ENCODE assay signal across 27 mouse cellular contexts in the genomic region with DNA sequence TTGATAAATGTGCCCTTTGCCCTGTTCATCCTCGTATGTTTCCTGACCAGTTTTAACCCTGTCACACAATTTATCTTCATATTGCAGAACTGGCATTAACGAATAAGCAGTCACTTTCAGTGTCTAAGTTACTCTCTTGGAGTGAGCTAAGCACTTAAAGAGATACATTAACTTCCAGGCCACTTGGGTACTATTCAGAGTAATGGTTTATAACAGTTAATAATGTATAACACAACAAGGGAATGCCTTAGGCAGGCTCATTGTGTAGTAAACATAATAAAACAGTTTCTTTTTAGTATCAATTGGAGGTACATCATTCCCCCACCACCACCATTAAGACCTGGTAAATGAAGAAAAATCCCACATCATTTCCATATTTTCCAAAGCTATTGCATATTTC.
DNase-seq lines count a peak whose midpoint lies in the region; ATAC-seq lines count a peak whose summit lies in the region.
"Had no signal": no experiment of that assay in that cellular context is flagged by ENCODE, and none has a peak within 500 bp of the region (broad histone marks: within the 10 kb centered on the region; RNA-seq: fewer than 3 reads in every experiment).

No protein-coding gene starts in this region.

- no peaks in the 10 kb centered on the region for H3K9me3 ChIP-seq in hindbrain, embryonic 13.5 days
- H3K9me3 ChIP-seq in hindbrain, embryonic 12.5 days (replicated peaks), result no peaks in the 10 kb centered on the region
- no peaks in the 10 kb centered on the region for H3K9me3 ChIP-seq in neural tube, embryonic 12.5 days
- H3K9me3 ChIP-seq in neural tube, embryonic 14.5 days (ENCODE audit: control insufficient read depth, low read length), result no peaks in the 10 kb centered on the region
- H3K9me3 ChIP-seq: embryonic facial prominence, embryonic 10.5 days; embryonic facial prominence, embryonic 13.5 days; forebrain, embryonic 12.5 days; forebrain, embryonic 15.5 days; G1E had no signal

- H3K36me3 ChIP-seq in hindbrain, embryonic 13.5 days, result no peaks in the 10 kb centered on the region
- no peaks in the 10 kb centered on the region for H3K36me3 ChIP-seq in hindbrain, embryonic 12.5 days
- no peaks in the 10 kb centered on the region for H3K36me3 ChIP-seq in neural tube, embryonic 12.5 days
- no peaks in the 10 kb centered on the region for H3K36me3 ChIP-seq in neural tube, embryonic 14.5 days (ENCODE audit: control insufficient read depth, insufficient read depth, low read length)
- H3K36me3 ChIP-seq: embryonic facial prominence, embryonic 10.5 days; embryonic facial prominence, embryonic 13.5 days; forebrain, embryonic 12.5 days; forebrain, embryonic 15.5 days; G1E had no signal

- no peak overlapping the region for H3K27ac ChIP-seq in hindbrain, embryonic 13.5 days
- no peak overlapping the region for H3K27ac ChIP-seq in hindbrain, embryonic 12.5 days
- no peak overlapping the region for H3K27ac ChIP-seq in neural tube, embryonic 12.5 days
- no peak overlapping the region for H3K27ac ChIP-seq in neural tube, embryonic 14.5 days (ENCODE audit: low read depth, low read length)
- H3K27ac ChIP-seq: embryonic facial prominence, embryonic 10.5 days; embryonic facial prominence, embryonic 13.5 days; forebrain, embryonic 12.5 days; forebrain, embryonic 15.5 days had no signal

- H3K4me3 ChIP-seq in hindbrain, embryonic 13.5 days, result no peak overlapping the region
- H3K4me3 ChIP-seq in hindbrain, embryonic 12.5 days, result no peak overlapping the region
- H3K4me3 ChIP-seq in neural tube, embryonic 12.5 days, result no peak overlapping the region
- no peak overlapping the region for H3K4me3 ChIP-seq in neural tube, embryonic 14.5 days (ENCODE audit: low read depth, low read length)
- H3K4me3 ChIP-seq: embryonic facial prominence, embryonic 10.5 days; embryonic facial prominence, embryonic 13.5 days; erythroblast, embryonic 14.5 days; forebrain, embryonic 12.5 days; forebrain, embryonic 15.5 days had no signal

- 0 out of 2 replicates have a peak, but pooled peaks have one; percentile 24 for ATAC-seq in hindbrain, embryonic 13.5 days (ENCODE audit: low FRiP score)
- ATAC-seq in hindbrain, embryonic 12.5 days (ENCODE audit: low FRiP score), result no peak
- ATAC-seq in neural tube, embryonic 12.5 days (ENCODE audit: low FRiP score, low read depth), result peak; percentile 48; the same call in 1 of the 2 replicates
- ATAC-seq in neural tube, embryonic 14.5 days (ENCODE audit: low read depth), result peak; percentile 90; the same call in 1 of the 2 replicates
- ATAC-seq: forebrain, embryonic 15.5 days; intestine, postnatal 0 days; Patski had no signal

- H3K4me2 ChIP-seq in hindbrain, embryonic 13.5 days, result no peak overlapping the region
- H3K4me2 ChIP-seq in hindbrain, embryonic 12.5 days (replicated peaks), result no peak overlapping the region
- H3K4me2 ChIP-seq in neural tube, embryonic 12.5 days (replicated peaks), result no peak overlapping the region
- no peak overlapping the region for H3K4me2 ChIP-seq in neural tube, embryonic 14.5 days (ENCODE audit: low read depth, low read length)
- H3K4me2 ChIP-seq: embryonic facial prominence, embryonic 13.5 days; forebrain, embryonic 12.5 days; forebrain, embryonic 15.5 days; heart, embryonic 11.5 days had no signal

- WGBS in hindbrain, embryonic 13.5 days, result 62% methylated on average over 2 of the region's 2 CpGs
- WGBS in hindbrain, embryonic 12.5 days, result 69% methylated on average over 2 of the region's 2 CpGs
- WGBS in neural tube, embryonic 12.5 days, result 76% methylated on average over 2 of the region's 2 CpGs
- 39% methylated on average over 2 of the region's 2 CpGs for WGBS in neural tube, embryonic 14.5 days

- no peak overlapping the region for H3K9ac ChIP-seq in hindbrain, embryonic 13.5 days
- H3K9ac ChIP-seq in hindbrain, embryonic 12.5 days, result no peak overlapping the region
- no peak overlapping the region for H3K9ac ChIP-seq in neural tube, embryonic 12.5 days
- no peak overlapping the region for H3K9ac ChIP-seq in neural tube, embryonic 14.5 days (replicated peaks; ENCODE audit: low read depth, low read length)
- H3K9ac ChIP-seq: embryonic facial prominence, embryonic 13.5 days; forebrain, embryonic 12.5 days; forebrain, embryonic 15.5 days had no signal

- no peak for DNase-seq in neural tube, embryonic 10.5 days (ENCODE audit: extremely low spot score, low spot score)
- DNase-seq in frontal cortex, postnatal 25 days (ENCODE audit: low spot score in 2 of 2), result no peak
- no peak for DNase-seq in layer of hippocampus, adult 18-20 months (ENCODE audit: low spot score in 2 of 2)
- DNase-seq: adrenal gland, adult 2 months; adrenal gland, postnatal 14 days; B cell, adult 2 months; cerebellum, adult 11 months; cerebellum, adult 2 months; cerebellum, adult 9-11 months; cerebellum, postnatal 36 days; embryo, embryonic 11 days; gastrocnemius, postnatal 10 days; gastrocnemius, postnatal 36 days had no signal

- no peaks in the 10 kb centered on the region for H3K4me1 ChIP-seq in hindbrain, embryonic 13.5 days (replicated peaks)
- H3K4me1 ChIP-seq in hindbrain, embryonic 12.5 days, result no peaks in the 10 kb centered on the region
- H3K4me1 ChIP-seq in neural tube, embryonic 12.5 days, result no peaks in the 10 kb centered on the region
- H3K4me1 ChIP-seq in neural tube, embryonic 14.5 days (ENCODE audit: control insufficient read depth, insufficient read depth, low read length), result no peaks in the 10 kb centered on the region
- H3K4me1 ChIP-seq: embryonic facial prominence, embryonic 10.5 days; embryonic facial prominence, embryonic 13.5 days; forebrain, embryonic 12.5 days; forebrain, embryonic 15.5 days had no signal

- H3K27me3 ChIP-seq in hindbrain, embryonic 13.5 days, result no peaks in the 10 kb centered on the region
- H3K27me3 ChIP-seq in hindbrain, embryonic 12.5 days, result no peaks in the 10 kb centered on the region
- H3K27me3 ChIP-seq in neural tube, embryonic 12.5 days (replicated peaks), result no peaks in the 10 kb centered on the region
- no peaks in the 10 kb centered on the region for H3K27me3 ChIP-seq in neural tube, embryonic 14.5 days (ENCODE audit: control insufficient read depth, insufficient read depth, low read length)
- H3K27me3 ChIP-seq: CH12.LX; embryonic facial prominence, embryonic 13.5 days; forebrain, embryonic 12.5 days; forebrain, embryonic 15.5 days; Patski had no signal
